Comparison of ENCODE assay signal across 10 mouse cellular contexts in genomic region chr4:119490806-119491205, GRCm38 (mm10). TPM values are rescaled to one million over a fixed set of nuclear protein-coding genes. Genes with fewer than 3 reads are reported as not detected.
DNase-seq lines count a peak whose midpoint lies in the region; ATAC-seq and TF ChIP-seq lines count a peak whose summit lies in the region.
"Had no signal": no experiment of that assay in that cellular context is flagged by ENCODE, and none has a peak within 500 bp of the region (broad histone marks: within the 10 kb centered on the region; RNA-seq: fewer than 3 reads in every experiment).

No protein-coding gene starts in this region.

- no peaks in the 10 kb centered on the region for H3K36me3 ChIP-seq in forebrain, embryonic 11.5 days (ENCODE audit: control insufficient read depth, insufficient read depth, low read length)
- H3K36me3 ChIP-seq in forebrain, embryonic 10.5 days (replicated peaks) = no peaks in the 10 kb centered on the region
- H3K36me3 ChIP-seq in small intestine, adult 2 months (ENCODE audit: control insufficient read depth, insufficient read depth, low read length) = no peaks in the 10 kb centered on the region
- H3K36me3 ChIP-seq: heart, embryonic 15.5 days had no signal

- intact Hi-C loops in left cerebral cortex, postnatal 14 days (cut with DNase I) = loop anchor here (5.0 kb wide), 1 partner anchor 46 kb away; the partner anchor contains the start of genes Foxj3 and Frg2f1

- H3K9ac ChIP-seq in forebrain, embryonic 11.5 days (ENCODE audit: low read length) = no peak overlapping the region
- H3K9ac ChIP-seq: heart, embryonic 15.5 days had no signal

- no peak overlapping the region for H3K4me2 ChIP-seq in forebrain, embryonic 11.5 days (ENCODE audit: low read depth, low read length, severe bottlenecking)
- H3K4me2 ChIP-seq: heart, embryonic 15.5 days had no signal

- peak; percentile 57 for DNase-seq in forebrain, embryonic 11.5 days (ENCODE audit: low spot score)
- DNase-seq in forebrain, embryonic 10.5 days (ENCODE audit: extremely low spot score, low spot score) = no peak
- peak; percentile 27 for DNase-seq in right cerebral cortex, adult 2 months (ENCODE audit: low spot score in 2 of 2)
- DNase-seq in right cerebral cortex, adult 18-20 months = no peak
- DNase-seq in cerebellum, postnatal 10 days = peak; percentile 86 to 91
- DNase-seq in left cerebral cortex, postnatal 14 days (ENCODE audit: low spot score in 2 of 2) = peak; percentile 56 to 75
- no peak for DNase-seq in gastrocnemius, postnatal 4 days (ENCODE audit: low spot score in 2 of 2)

- no peak for TF ChIP-seq POLR2A in small intestine, adult 2 months (IDR thresholded peaks at IDR 0.05; ENCODE audit: low read depth, low read length)

- H3K4me3 ChIP-seq in forebrain, embryonic 11.5 days (ENCODE audit: low read depth, low read length) = no peak overlapping the region
- H3K4me3 ChIP-seq in forebrain, embryonic 10.5 days = no peak overlapping the region
- no peak overlapping the region for H3K4me3 ChIP-seq in small intestine, adult 2 months (ENCODE audit: low read depth, low read length)
- H3K4me3 ChIP-seq: heart, embryonic 15.5 days; megakaryocyte, embryonic 14.5 days had no signal

- ATAC-seq in forebrain, embryonic 11.5 days (replicated peaks; ENCODE audit: low FRiP score) = no peak

- H3K27ac ChIP-seq in forebrain, embryonic 11.5 days (ENCODE audit: low read depth, low read length) = no peak overlapping the region
- H3K27ac ChIP-seq in forebrain, embryonic 10.5 days = no peak overlapping the region
- H3K27ac ChIP-seq in small intestine, adult 2 months (ENCODE audit: insufficient read depth, low read depth, low read length) = no peak overlapping the region
- H3K27ac ChIP-seq: heart, embryonic 15.5 days had no signal

- peaks cover 3% of the 10 kb centered on the region; the same call in 1 of the 2 replicates for H3K27me3 ChIP-seq in forebrain, embryonic 11.5 days (ENCODE audit: control insufficient read depth, insufficient read depth, low read length)
- peaks cover 52% of the 10 kb centered on the region for H3K27me3 ChIP-seq in forebrain, embryonic 10.5 days (ENCODE audit: poor library complexity, severe bottlenecking)
- peaks cover 22% of the 10 kb centered on the region for H3K27me3 ChIP-seq in small intestine, adult 2 months (ENCODE audit: control insufficient read depth, insufficient read depth, low read length)

- 77% methylated on average over 3 of the region's 3 CpGs for WGBS in forebrain, embryonic 11.5 days
- 83% methylated on average over 3 of the region's 3 CpGs for WGBS in forebrain, embryonic 10.5 days
- 80% methylated on average over 3 of the region's 3 CpGs for WGBS in small intestine, adult 2 months

- peaks cover 5% of the 10 kb centered on the region for H3K4me1 ChIP-seq in forebrain, embryonic 11.5 days (replicated peaks; ENCODE audit: control insufficient read depth, insufficient read depth, low read length)
- H3K4me1 ChIP-seq in forebrain, embryonic 10.5 days = peaks cover 14% of the 10 kb centered on the region
- peaks cover 3% of the 10 kb centered on the region; the same call in 1 of the 2 replicates for H3K4me1 ChIP-seq in small intestine, adult 2 months (ENCODE audit: control insufficient read depth, insufficient read depth, insufficient read length, low read length)

- TF ChIP-seq CTCF in small intestine, adult 2 months (IDR thresholded peaks at IDR 0.05; ENCODE audit: extremely low read depth, insufficient read length, insufficient replicate concordance, low read depth, low read length) = peak; percentile 24; the same call in 1 of the 2 replicates

- no peaks in the 10 kb centered on the region for H3K9me3 ChIP-seq in forebrain, embryonic 11.5 days (ENCODE audit: control insufficient read depth, low read length)
- H3K9me3 ChIP-seq in forebrain, embryonic 10.5 days = peaks cover 2% of the 10 kb centered on the region; the same call in 1 of the 2 replicates
- H3K9me3 ChIP-seq: heart, embryonic 15.5 days had no signal

RNA-seq across cellular contexts. Expression of gene Rimkla, which starts 1.6 kb away (rescaled TPM):
- polyA plus RNA-seq in forebrain, embryonic 11.5 days (2014; fragmentation: Nextera tagmentation; extraction: Ambion mirVana) = 5.2 and 5.6 TPM in 2 replicates
- polyA plus RNA-seq in forebrain, embryonic 10.5 days (2016; fragmentation: Nextera tagmentation; extraction: Ambion mirVana) = 3.1 and 3.2 TPM in 2 replicates
- total RNA-seq in left cerebral cortex, postnatal 14 days (2021) = 10 to 100 TPM; 11.6 to 13.5 TPM
- 0.20 and 0.24 TPM in 2 replicates for polyA plus RNA-seq in small intestine, adult 2 months (2012; rRNA removed)
- 1 to 10 TPM in 1 of 2 experiments, under 1 TPM in 1; 0.59 to 1.2 TPM for total RNA-seq in gastrocnemius, postnatal 4 days (2021)

RNA-seq across cellular contexts. Expression of gene Foxj3, which starts 46.0 kb away (rescaled TPM):
- polyA plus RNA-seq in forebrain, embryonic 11.5 days (2014; fragmentation: Nextera tagmentation; extraction: Ambion mirVana) = 27.9 and 30.9 TPM in 2 replicates
- polyA plus RNA-seq in forebrain, embryonic 10.5 days (2016; fragmentation: Nextera tagmentation; extraction: Ambion mirVana) = 21.3 and 23.4 TPM in 2 replicates
- total RNA-seq in left cerebral cortex, postnatal 14 days (2021) = 10 to 100 TPM; 64.7 to 71.2 TPM
- 6.7 and 19.0 TPM in 2 replicates for polyA plus RNA-seq in small intestine, adult 2 months (2012; rRNA removed)
- total RNA-seq in gastrocnemius, postnatal 4 days (2021) = 10 to 100 TPM; 45.3 to 52.9 TPM

RNA-seq across cellular contexts. Expression of gene Frg2f1, which starts 48.5 kb away (rescaled TPM):
- 3.4 TPM in 2 replicates for polyA plus RNA-seq in forebrain, embryonic 11.5 days (2014; fragmentation: Nextera tagmentation; extraction: Ambion mirVana)
- polyA plus RNA-seq in forebrain, embryonic 10.5 days (2016; fragmentation: Nextera tagmentation; extraction: Ambion mirVana) = 2.1 and 2.5 TPM in 2 replicates
- total RNA-seq in left cerebral cortex, postnatal 14 days (2021) = 10 to 100 TPM; 24.6 to 25.4 TPM
- polyA plus RNA-seq in small intestine, adult 2 months (2012; rRNA removed) = 2.4 and 3.1 TPM in 2 replicates
- 10 to 100 TPM in 1 of 2 experiments, 1 to 10 TPM in 1; 9.4 to 10.5 TPM for total RNA-seq in gastrocnemius, postnatal 4 days (2021)

Comparison
In these comparisons a context has a peak if more than half of its experiments do, and no peak if none do; other contexts are left out.
1. DNase-seq: peak in forebrain, embryonic 11.5 days (single experiment), right cerebral cortex, adult 2 months (2 of 2), cerebellum, postnatal 10 days (2 of 2) and left cerebral cortex, postnatal 14 days (2 of 2); none in forebrain, embryonic 10.5 days (single experiment), right cerebral cortex, adult 18-20 months (single experiment) and gastrocnemius, postnatal 4 days (0 of 2).